Mouse (Mus musculus) ovary, postnatal 14 days (tissue): ENCODE measurements around the gene Luc7l2.

ENCODE experiments used
- DNase-seq: peaks from one replicate; pipeline ENCODE4 v3.0.0; 2022; ENCODE audit warnings: low spot score

Gene Luc7l2

DNA sequence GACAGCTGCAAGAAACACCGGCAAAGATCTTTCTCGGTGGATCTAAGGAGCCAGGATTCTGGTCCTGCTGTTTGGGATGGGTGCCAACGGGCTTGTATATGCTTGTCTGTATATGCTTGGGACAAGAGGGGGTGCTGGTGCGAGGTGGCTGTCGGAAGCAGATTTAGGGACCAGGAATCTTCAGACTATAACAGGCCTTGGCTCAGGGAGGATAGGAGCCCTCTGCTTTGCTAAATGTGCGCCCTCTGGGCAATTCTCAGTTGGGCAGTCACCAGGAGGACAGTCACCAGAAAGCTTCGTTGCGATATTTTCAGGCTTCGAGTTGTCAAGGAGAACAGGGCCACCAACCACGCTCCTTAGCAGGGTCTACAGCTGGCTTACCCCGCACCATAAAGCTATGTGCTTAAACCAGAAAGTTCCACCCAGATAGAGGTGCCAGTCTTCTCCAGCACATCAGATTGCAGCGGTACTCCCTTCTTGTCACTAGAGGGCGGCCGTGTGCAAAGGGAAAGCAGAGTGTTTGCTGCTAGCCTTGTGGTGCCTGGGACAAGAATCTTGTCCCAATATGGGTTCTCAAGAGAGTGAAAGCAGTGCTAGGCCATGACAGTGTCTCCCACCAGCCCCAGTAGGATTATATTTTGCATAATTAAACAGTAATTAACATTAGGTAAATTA, 99.3 kb downstream of the Luc7l2 start:
- peak; percentile 58 for DNase-seq
